Mouse (Mus musculus) yolk sac, embryonic 10.5 days (tissue): Measurements from ENCODE around the gene BC024978.

Experiments
- DNase-seq: peaks from one replicate; pipeline ENCODE4 v3.0.0-alpha.2; 2017; ENCODE audit warnings: low spot score

The BC024978 gene

GRCm38 (mm10) chr7:27177942-27178323, 17.6 kb upstream of the BC024978 start:
- no peak for DNase-seq

DNA sequence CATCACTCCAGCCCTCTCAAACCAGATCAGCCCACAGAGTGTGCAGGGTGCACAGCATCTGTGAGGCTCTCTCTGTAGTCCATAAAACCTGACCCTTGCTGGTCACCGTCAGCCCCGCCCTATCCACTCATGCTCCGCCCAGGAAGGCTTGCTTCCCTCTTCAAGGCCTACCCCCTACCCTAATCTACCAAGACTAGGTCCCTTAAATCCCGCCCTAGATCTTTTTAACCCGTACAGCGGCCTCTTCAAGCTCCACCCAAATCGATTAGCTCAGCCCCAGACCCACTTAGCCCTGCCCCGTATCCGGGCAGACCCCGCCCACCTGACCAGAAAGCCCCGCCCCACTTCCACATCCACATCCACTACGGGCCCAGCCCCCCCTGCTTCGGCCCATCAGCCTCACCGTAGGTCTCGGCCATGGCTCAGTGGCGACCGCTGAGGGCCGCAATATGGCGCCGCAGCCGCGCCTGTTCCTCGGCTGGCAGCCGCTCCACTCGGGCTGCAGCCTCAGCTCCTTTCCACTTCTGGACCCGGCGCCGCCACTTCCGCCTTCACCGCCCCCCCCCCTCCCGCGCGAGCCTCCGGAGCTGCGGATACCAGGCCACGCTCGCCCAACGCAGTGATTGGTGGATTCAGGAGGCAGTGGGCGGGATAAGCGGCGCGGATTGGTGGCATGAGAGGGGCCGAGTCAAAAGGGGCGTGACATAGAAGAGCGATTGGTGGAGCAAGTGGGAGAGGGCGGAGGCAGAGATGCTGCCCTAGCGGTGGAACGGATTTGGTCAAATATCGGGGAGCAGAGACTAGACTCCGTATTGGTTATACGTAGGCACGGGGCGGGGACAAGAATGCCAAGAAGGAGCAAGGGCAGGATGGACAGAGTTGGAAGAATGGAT, 17.0 kb upstream of the BC024978 start, which contains the start of gene Rab4b:
Rab4b (minus strand) TSS at position 573 of the 893 bp plus-strand sequence.
- peak; percentile 100 for DNase-seq

DNA sequence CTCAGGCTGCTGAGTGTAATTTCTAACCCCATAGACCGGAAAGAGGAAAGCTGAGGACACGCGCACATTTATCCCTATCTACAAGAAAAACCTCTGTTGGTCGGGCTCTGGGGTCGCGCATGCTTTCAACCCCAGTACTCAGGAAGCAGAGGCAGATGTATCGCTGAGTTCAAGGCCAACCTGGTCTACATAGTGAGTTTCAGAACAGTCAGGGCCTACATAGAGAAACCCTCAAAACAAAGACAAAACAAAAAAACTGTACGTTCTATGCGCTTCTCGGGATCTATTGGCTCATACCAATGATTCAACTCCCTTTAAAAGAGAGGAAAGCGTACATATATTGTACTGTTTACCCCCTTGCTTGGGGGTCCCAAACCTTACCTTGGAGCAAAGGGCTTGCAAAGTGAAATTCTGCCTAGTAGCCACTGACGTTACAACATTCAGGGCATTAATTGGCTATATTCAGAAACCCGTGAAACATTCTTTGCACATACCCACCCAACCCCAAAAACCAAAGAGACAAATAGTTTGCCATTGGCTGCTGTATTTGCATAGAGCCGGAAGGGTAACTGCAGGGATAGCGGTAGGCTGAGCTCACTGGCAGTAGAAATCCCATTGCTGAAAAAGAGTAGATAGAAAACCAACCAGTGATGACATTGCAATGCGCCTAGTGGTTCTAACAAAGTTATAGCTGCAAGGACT, 16.2 kb upstream of the BC024978 start:
- no peak for DNase-seq

DNA sequence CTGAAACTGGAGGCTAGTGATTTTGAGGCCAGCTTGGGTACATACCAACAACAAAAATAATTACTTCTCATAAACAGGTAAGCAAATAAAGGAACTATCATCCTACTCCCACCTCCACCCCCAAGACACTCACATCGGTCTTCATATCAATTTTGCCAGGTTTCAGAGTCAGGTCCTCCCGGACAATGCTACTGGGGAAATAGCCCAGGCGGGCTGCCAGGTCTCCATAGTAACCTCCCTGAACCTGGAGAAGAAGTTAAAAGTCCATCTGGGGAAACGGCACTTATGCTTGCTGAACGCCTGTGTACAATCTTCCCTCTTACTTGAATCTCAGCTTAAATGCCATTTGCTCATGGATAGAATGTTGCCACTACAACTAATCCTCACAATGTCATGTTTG, 15.5 kb upstream of the BC024978 start:
- DNase-seq = no peak

- DNase-seq = no peak
Observed at GRCm38 (mm10) chr7:27180837-27181695, 14.5 kb upstream of the BC024978 start, which contains the start of the genes Gm21983 and Mia. TSS of gene Gm21983 (minus strand) at chr7:27181086. TSS of gene Mia (minus strand) at chr7:27181157.

- no peak for DNase-seq
Observed at GRCm38 (mm10) chr7:27182498-27182897, 13.1 kb upstream of the BC024978 start.

DNA sequence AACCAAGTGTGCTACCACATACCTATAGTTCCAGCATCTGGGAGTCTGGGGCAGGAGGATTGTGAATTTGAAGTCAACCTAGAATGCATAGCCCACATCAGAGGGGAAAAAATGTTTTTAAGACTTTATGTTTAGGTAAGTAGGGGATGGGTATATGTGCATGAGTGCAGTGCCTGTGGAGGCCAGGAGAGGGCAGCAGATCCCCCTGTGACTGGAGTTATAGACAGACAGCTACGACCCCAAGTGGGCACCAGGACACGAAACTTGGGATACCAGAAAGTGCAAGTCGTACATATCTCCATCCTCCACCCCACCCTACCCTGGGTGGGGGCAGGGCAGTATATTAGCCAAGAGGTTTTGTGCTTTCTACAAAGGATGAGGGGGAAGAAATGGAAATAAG, 10.6 kb upstream of the BC024978 start:
- DNase-seq = peak; percentile 37

DNA sequence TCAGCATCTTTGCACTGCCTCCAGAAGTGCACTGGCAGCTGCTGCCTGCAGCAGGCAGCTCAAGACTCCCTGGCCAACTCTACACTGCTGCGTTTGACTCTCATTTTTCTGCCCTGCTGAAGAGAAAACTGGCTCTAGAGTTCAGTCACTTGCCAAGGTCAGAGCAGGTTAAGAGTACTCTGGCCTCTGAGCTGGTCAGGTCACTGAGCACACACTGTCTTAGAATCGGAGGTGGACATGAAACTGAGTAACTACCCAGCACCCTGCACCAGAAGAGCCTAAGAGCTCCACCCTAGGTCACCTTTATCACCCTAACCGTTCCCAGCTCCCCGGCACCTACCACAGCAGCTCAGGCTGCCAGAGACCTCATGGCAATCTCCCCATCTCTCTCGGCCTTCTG, 9.6 kb upstream of the BC024978 start:
- no peak for DNase-seq

GRCm38 (mm10) chr7:27189271-27189931, 6.2 kb upstream of the BC024978 start:
- DNase-seq = no peak

- no peak for DNase-seq
Observed at GRCm38 (mm10) chr7:27192434-27192833, 3.1 kb upstream of the BC024978 start.

GRCm38 (mm10) chr7:27193731-27194130, 1.9 kb upstream of the BC024978 start:
- DNase-seq = no peak

GRCm38 (mm10) chr7:27197136-27197535, 1.6 kb downstream of the BC024978 start:
- no peak for DNase-seq

DNA sequence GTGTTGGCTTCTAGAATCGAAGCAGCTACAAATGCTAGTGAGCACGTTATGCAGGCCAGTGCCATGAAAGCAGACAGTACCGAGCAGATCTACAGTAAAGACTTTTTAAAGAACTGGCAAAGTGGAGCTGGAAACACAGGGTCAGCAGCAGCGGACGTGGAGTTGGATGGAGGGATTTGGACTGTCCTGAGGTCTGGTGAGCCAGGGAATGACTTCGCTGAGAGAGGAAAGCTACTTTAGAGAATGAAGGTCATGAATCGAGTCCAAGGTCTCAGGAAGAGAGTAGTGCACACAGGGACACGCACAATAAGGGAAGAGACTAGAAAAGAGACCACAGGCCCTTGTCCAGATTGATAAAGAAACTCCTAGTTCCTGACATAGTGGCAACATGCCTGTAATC, 2.1 kb downstream of the BC024978 start:
- no peak for DNase-seq

GRCm38 (mm10) chr7:27198355-27198754, 2.8 kb downstream of the BC024978 start:
- DNase-seq = no peak

DNA sequence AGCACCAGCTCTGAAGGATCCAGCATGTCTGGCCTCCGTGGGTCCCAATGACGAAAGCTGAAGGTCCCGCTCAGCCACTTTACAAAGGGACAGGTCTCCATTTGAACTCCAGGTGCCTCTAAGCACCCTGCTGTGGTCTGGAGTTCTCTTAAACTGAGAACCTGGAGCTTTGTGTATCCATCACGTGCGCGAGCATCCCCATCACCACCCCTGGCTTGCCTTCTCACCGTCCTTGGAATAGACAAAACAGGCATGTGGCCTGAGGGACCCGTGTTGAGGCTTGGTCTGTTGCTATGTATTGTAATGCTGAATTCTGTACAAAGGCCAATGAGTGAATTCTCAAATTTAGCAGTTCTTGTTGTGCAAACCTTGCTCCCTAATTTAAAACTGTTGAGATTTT, 3.2 kb downstream of the BC024978 start:
- DNase-seq = no peak

GRCm38 (mm10) chr7:27203730-27204449, 8.3 kb downstream of the BC024978 start:
- DNase-seq = no peak

GRCm38 (mm10) chr7:27212626-27213025, 17.0 kb downstream of the BC024978 start:
- no peak for DNase-seq

DNA sequence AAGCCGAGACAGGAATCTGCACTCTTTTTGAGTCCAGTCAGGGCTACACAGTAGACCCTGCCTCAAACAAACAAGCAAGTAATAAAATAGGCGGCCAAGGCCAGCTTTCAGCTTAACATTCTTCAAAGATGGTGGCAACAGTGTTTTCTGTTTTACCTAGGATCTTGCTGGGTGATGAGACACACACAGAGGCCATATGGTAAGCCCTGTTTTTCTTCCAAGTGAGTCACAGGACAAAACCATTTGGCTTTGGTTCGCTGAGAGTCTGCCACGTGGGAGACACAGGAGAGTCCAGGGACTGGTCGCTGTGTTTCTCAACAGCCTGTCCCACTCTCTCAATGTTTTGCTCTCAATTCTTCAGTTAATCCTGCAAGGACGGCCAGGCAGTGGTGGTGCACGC, 23.0 kb downstream of the BC024978 start:
- DNase-seq = no peak

DNA sequence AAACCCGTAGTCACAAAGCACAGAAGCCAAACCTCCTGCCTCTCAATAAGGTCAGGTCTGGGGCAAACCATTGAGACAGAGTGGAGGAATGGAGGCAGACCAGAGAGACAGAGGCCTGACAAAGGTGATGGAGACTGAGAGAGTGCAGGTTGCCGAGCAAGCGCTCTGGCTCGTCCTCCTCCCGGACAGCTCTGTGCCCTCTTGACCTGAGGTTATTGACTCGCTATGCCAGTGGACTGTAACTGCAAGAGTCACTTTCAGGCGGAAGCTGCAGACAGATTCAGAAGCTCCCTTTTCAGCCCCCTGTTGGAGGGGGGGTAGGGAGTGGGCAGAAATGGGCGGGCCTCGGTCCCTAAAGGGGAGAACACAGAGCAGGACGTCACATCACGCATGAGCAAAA, 24.4 kb downstream of the BC024978 start:
- no peak for DNase-seq

DNA sequence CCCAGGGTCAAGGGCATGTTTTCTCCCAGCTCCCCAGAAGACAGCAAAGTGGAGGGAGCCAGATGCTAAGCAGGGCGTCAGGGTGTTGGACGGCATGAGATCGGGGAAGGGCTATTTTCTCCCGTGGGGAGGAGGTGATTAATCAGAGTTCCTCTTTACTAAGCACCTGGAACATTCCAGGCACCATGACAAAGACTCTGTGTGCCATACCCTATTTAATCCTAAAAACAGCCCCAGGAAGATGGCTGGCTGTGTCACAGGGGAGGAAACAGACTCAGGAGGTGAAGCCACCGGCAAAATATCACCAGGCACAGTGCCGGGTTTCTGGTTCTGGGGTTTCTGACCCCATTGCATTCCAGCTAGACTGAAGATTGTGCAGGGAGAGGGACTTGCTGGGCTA, 26.4 kb downstream of the BC024978 start:
- no peak for DNase-seq

DNA sequence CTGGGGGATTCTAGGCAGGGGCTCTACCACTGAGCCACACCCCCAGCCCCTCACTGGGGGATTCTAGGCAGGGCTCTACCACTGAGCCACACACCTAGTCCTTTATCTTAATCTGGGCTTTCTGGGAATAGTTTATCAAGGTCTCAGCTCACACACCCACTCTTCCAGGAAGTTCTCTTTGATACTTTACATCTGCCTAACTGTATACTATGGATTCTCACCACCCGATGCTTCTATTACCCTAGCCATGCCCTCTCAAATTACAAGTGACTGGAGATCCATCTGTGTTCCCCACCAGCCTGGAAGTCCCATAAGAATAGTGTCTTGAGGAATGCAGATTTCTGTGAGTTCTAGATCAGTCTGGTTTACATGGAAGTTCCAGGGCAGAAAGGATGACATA, 27.0 kb downstream of the BC024978 start:
- no peak for DNase-seq
